Mouse (Mus musculus): Measurements from ENCODE around the gene Tnr. TPM values are rescaled to one million over a fixed set of nuclear protein-coding genes. Genes with fewer than 3 reads are reported as not detected.
A peak's percentile ranks its signal among the peaks of the same experiment; 100 is the strongest.

Tnr gene
- total and polyA plus RNA-seq, 3 experiments = not detected

GRCm38 (mm10) chr1:159615686-159616085 is 92.1 kb downstream of the Tnr start:
- no peak overlapping the region for H3K27ac ChIP-seq (ENCODE audit: insufficient read depth, low read depth)
- H3K9ac ChIP-seq (ENCODE audit: insufficient read depth, low read depth) = no peak overlapping the region
- no peaks in the 10 kb centered on the region for H3K79me2 ChIP-seq (replicated peaks; ENCODE audit: control insufficient read depth, extremely low read depth, insufficient read depth, poor library complexity, severe bottlenecking)
- in situ Hi-C loops (cut with MboI; ENCODE audit: low pct_ligation_motif_present, low pct_unique_long_range_greater_than_20kb, low sequenced_read_pairs) (no loop called here), dilution Hi-C loops (cut with MboI; ENCODE audit: extremely low pct_ligation_motif_present, extremely low pct_unique_long_range_greater_than_20kb, low sequenced_read_pairs) (no loop called here)
- no peaks in the 10 kb centered on the region for H3K9me3 ChIP-seq (replicated peaks; ENCODE audit: low read length)
- no peak overlapping the region for H3K4me3 ChIP-seq (replicated peaks in 1 of 3; ENCODE audit: low read depth in 2 of 3, low read length in 2 of 3, poor library complexity in 1 of 3)
- DNase-seq (ENCODE audit: extremely low read depth) = no peak
- no peaks in the 10 kb centered on the region for H3K4me1 ChIP-seq (ENCODE audit: control insufficient read depth in 1 of 2, insufficient read depth in 2 of 2)
- H3K4me2 ChIP-seq (ENCODE audit: insufficient read depth, low read depth, poor library complexity, severe bottlenecking) = no peak overlapping the region
- H3K36me3 ChIP-seq (replicated peaks in 1 of 2; ENCODE audit: control insufficient read depth in 1 of 2, insufficient read depth in 1 of 2, low read length in 1 of 2) = no peaks in the 10 kb centered on the region
- TF ChIP-seq RAD21 (IDR thresholded peaks at IDR 0.05; ENCODE audit: low read depth, low read length) = no peak
- H3K27me3 ChIP-seq (replicated peaks) = peaks cover 77% of the 10 kb centered on the region

GRCm38 (mm10) chr1:159619205-159619604 is 95.6 kb downstream of the Tnr start:
- Histone ChIP-seq H3K9me3 (replicated peaks; ENCODE audit: low read length) (no peaks in the 10 kb centered on the region), H3K79me2 (replicated peaks; ENCODE audit: control insufficient read depth, extremely low read depth, insufficient read depth, poor library complexity, severe bottlenecking) (no peaks in the 10 kb centered on the region), H3K4me1 (ENCODE audit: control insufficient read depth in 1 of 2, insufficient read depth in 2 of 2) (no peaks in the 10 kb centered on the region), H3K27me3 (replicated peaks) (peaks cover 63% of the 10 kb centered on the region), H3K36me3 (replicated peaks in 1 of 2; ENCODE audit: control insufficient read depth in 1 of 2, insufficient read depth in 1 of 2, low read length in 1 of 2) (no peaks in the 10 kb centered on the region), H3K27ac (ENCODE audit: insufficient read depth, low read depth) (no peak overlapping the region), H3K4me3 (replicated peaks in 1 of 3; ENCODE audit: low read depth in 2 of 3, low read length in 2 of 3, poor library complexity in 1 of 3) (no peak overlapping the region), H3K9ac (ENCODE audit: insufficient read depth, low read depth) (no peak overlapping the region), H3K4me2 (ENCODE audit: insufficient read depth, low read depth, poor library complexity, severe bottlenecking) (no peak overlapping the region)
- TF ChIP-seq USF1 (IDR thresholded peaks at IDR 0.05; ENCODE audit: low read depth, low read length) (no peak), TCF12 (IDR thresholded peaks at IDR 0.05; ENCODE audit: low read depth, low read length) (no peak), RAD21 (IDR thresholded peaks at IDR 0.05; ENCODE audit: low read depth, low read length) (no peak), RCOR1 (conservative IDR thresholded peaks at IDR 0.05; ENCODE audit: low read depth, low read length) (no peak), NELFE (IDR thresholded peaks at IDR 0.05; ENCODE audit: low read depth, low read length) (no peak), ETS1 (conservative IDR thresholded peaks at IDR 0.05; ENCODE audit: low read depth, low read length) (no peak), ZC3H11A (IDR thresholded peaks at IDR 0.05; ENCODE audit: low read depth, low read length) (no peak), EP300 (IDR thresholded peaks at IDR 0.05; ENCODE audit: low read length) (no peak), GABPA (IDR thresholded peaks at IDR 0.05; ENCODE audit: insufficient replicate concordance, low read depth, low read length) (no peak), MEF2A (IDR thresholded peaks at IDR 0.05; ENCODE audit: borderline replicate concordance, low read depth, low read length) (no peak), CHD1 (IDR thresholded peaks at IDR 0.05; ENCODE audit: low read depth, low read length) (no peak), MAZ (IDR thresholded peaks at IDR 0.05; ENCODE audit: low read depth, low read length) (no peak)
- in situ Hi-C loops (cut with MboI; ENCODE audit: low pct_ligation_motif_present, low pct_unique_long_range_greater_than_20kb, low sequenced_read_pairs) (no loop called here), dilution Hi-C loops (cut with MboI; ENCODE audit: extremely low pct_ligation_motif_present, extremely low pct_unique_long_range_greater_than_20kb, low sequenced_read_pairs) (no loop called here)
- DNase-seq (ENCODE audit: extremely low read depth) = no peak

- H3K27me3 ChIP-seq (replicated peaks) = peaks cover 57% of the 10 kb centered on the region
- TF ChIP-seq ZKSCAN1 (IDR thresholded peaks at IDR 0.05; ENCODE audit: borderline replicate concordance, low read depth, low read length) = no peak
- no peak for TF ChIP-seq MAZ (IDR thresholded peaks at IDR 0.05; ENCODE audit: low read depth, low read length)
- TF ChIP-seq POLR2AphosphoS2 (IDR thresholded peaks at IDR 0.05; ENCODE audit: low read depth, low read length) = no peak
- no peak for TF ChIP-seq ZNF384 (IDR thresholded peaks at IDR 0.05; ENCODE audit: low read depth, low read length)
- TF ChIP-seq NELFE (IDR thresholded peaks at IDR 0.05; ENCODE audit: low read depth, low read length) = no peak
- TF ChIP-seq E2F4 (IDR thresholded peaks at IDR 0.05; ENCODE audit: insufficient replicate concordance, low read depth, low read length) = no peak
- TF ChIP-seq JUND (conservative IDR thresholded peaks at IDR 0.05; ENCODE audit: low read depth, low read length) = no peak
- TF ChIP-seq JUN (IDR thresholded peaks at IDR 0.05; ENCODE audit: insufficient read depth, low read depth, low read length) = no peak
- TF ChIP-seq CHD1 (IDR thresholded peaks at IDR 0.05; ENCODE audit: low read depth, low read length) = no peak
- no peak for TF ChIP-seq USF1 (IDR thresholded peaks at IDR 0.05; ENCODE audit: low read depth, low read length)
- TF ChIP-seq EP300 (IDR thresholded peaks at IDR 0.05; ENCODE audit: low read length) = no peak
- no peak for TF ChIP-seq ELF1 (IDR thresholded peaks at IDR 0.05; ENCODE audit: low read depth, low read length)
- no peak for TF ChIP-seq RAD21 (IDR thresholded peaks at IDR 0.05; ENCODE audit: low read depth, low read length)
- TF ChIP-seq TCF12 (IDR thresholded peaks at IDR 0.05; ENCODE audit: low read depth, low read length) = no peak
- TF ChIP-seq USF2 (conservative IDR thresholded peaks at IDR 0.05; ENCODE audit: low read depth, low read length) = no peak
- TF ChIP-seq BHLHE40 (IDR thresholded peaks at IDR 0.05; ENCODE audit: low read depth, low read length) = no peak
- no peak for TF ChIP-seq RCOR1 (conservative IDR thresholded peaks at IDR 0.05; ENCODE audit: low read depth, low read length)
- TF ChIP-seq ZMIZ1 (IDR thresholded peaks at IDR 0.05; ENCODE audit: low read depth, low read length) = no peak
- no peaks in the 10 kb centered on the region for H3K36me3 ChIP-seq (replicated peaks in 1 of 2; ENCODE audit: control insufficient read depth in 1 of 2, insufficient read depth in 1 of 2, low read length in 1 of 2)
- no peak overlapping the region for H3K27ac ChIP-seq (ENCODE audit: insufficient read depth, low read depth)
- peak; percentile 6 for DNase-seq (ENCODE audit: extremely low read depth)
- H3K4me2 ChIP-seq (ENCODE audit: insufficient read depth, low read depth, poor library complexity, severe bottlenecking) = no peak overlapping the region
- dilution Hi-C loops (cut with MboI; ENCODE audit: extremely low pct_ligation_motif_present, extremely low pct_unique_long_range_greater_than_20kb, low sequenced_read_pairs) (no loop called here), in situ Hi-C loops (cut with MboI; ENCODE audit: low pct_ligation_motif_present, low pct_unique_long_range_greater_than_20kb, low sequenced_read_pairs) (no loop called here)
- no peaks in the 10 kb centered on the region for H3K4me1 ChIP-seq (ENCODE audit: control insufficient read depth in 1 of 2, insufficient read depth in 2 of 2)
- H3K9ac ChIP-seq (ENCODE audit: insufficient read depth, low read depth) = no peak overlapping the region
- no peak overlapping the region for H3K4me3 ChIP-seq (replicated peaks in 1 of 3; ENCODE audit: low read depth in 2 of 3, low read length in 2 of 3, poor library complexity in 1 of 3)
- H3K79me2 ChIP-seq (replicated peaks; ENCODE audit: control insufficient read depth, extremely low read depth, insufficient read depth, poor library complexity, severe bottlenecking) = no peaks in the 10 kb centered on the region
- no peaks in the 10 kb centered on the region for H3K9me3 ChIP-seq (replicated peaks; ENCODE audit: low read length)
Measured at GRCm38 (mm10) chr1:159621321-159621720, 97.8 kb downstream of the Tnr start.

Measured in CH12.LX (cell line).